Mouse (Mus musculus) hindbrain, embryonic 11.5 days (tissue): ENCODE results near the gene Sema5b. TPM values are rescaled to one million over a fixed set of nuclear protein-coding genes. Genes with fewer than 3 reads are reported as not detected.

Experiments
- ATAC-seq: fragments of 200-750 bp; cut with Nextera tagmentation; 2 replicates; pipeline ENCODE4 v1.8.0; 2017; ENCODE audit warnings: mild to moderate bottlenecking, moderate TSS enrichment, moderate library complexity; ENCODE audit not compliant: low FRiP score
- DNase-seq: peaks from one replicate; pipeline ENCODE4 v3.0.0-alpha.2; 2015; ENCODE audit warnings: low spot score
- H3K27ac ChIP-seq: fragments of 300-500 bp; sonication (generic); 2 replicates; pipeline ENCODE4 v1.5.1; 2014; ENCODE audit warnings: mild to moderate bottlenecking, low read depth, low read length
- H3K27me3 ChIP-seq: fragments of 300-500 bp; sonication (generic); 2 replicates; pipeline ENCODE4 v1.6.1; 2014; ENCODE audit warnings: mild to moderate bottlenecking, low read length, moderate library complexity, mixed read lengths; ENCODE audit not compliant: control insufficient read depth, insufficient read depth
- H3K36me3 ChIP-seq: fragments of 300-500 bp; sonication (generic); 2 replicates; pipeline ENCODE4 v1.6.1; 2014; ENCODE audit warnings: mild to moderate bottlenecking, low read length, moderate library complexity, mixed read lengths; ENCODE audit not compliant: control insufficient read depth, insufficient read depth
- H3K4me1 ChIP-seq: fragments of 300-500 bp; sonication (generic); replicated peaks from 2 replicates; pipeline ENCODE4 v1.6.1; 2014; ENCODE audit warnings: low read length, mixed read lengths; ENCODE audit not compliant: control insufficient read depth, insufficient read depth
- H3K4me2 ChIP-seq: fragments of 300-500 bp; sonication (generic); replicated peaks from 2 replicates; pipeline ENCODE4 v1.6.1; 2014; ENCODE audit warnings: mild to moderate bottlenecking, low read depth, low read length
- H3K4me3 ChIP-seq: fragments of 300-500 bp; sonication (generic); 2 replicates; pipeline ENCODE4 v1.5.1; 2014; ENCODE audit warnings: low read depth, low read length
- H3K9ac ChIP-seq: fragments of 300-500 bp; sonication (generic); 2 replicates; pipeline ENCODE4 v1.6.1; 2014; ENCODE audit warnings: low read depth, low read length
- H3K9me3 ChIP-seq: fragments of 300-500 bp; sonication (generic); 2 replicates; pipeline ENCODE4 v1.6.1; 2016; ENCODE audit warnings: low read length; ENCODE audit not compliant: control insufficient read depth
- WGBS: fragments of 180-500 bp; shearing (Covaris S2); extraction: QIAGEN DNeasy Blood & Tissue Kit; methylation state at CpG from one replicate; pipeline ENCODE4 v1.1.7; 2014; 5-methylcytosine and 5-hydroxymethylcytosine counted together
- polyA plus RNA-seq: library from polyadenylated mRNA; unstranded; fragments of >200 nt; fragmentation: Nextera tagmentation; extraction: Ambion mirVana; gene quantifications from 2 replicates; pipeline ENCODE4 v1.2.1, GENCODE M21; 2014

Sema5b gene
- polyA plus RNA-seq, result 27.3 and 30.1 TPM in 2 replicates

GRCm38 (mm10) chr16:35541117-35541641 lies at the start of gene Sema5b:
Sema5b (plus strand) TSS chr16:35541145.
- Histone ChIP-seq H3K9me3 (no peaks in the 10 kb centered on the region), H3K9ac (peak within 1 kb of the TSS; percentile 93), H3K4me2 (peak within 1 kb of the TSS; percentile 75), H3K27ac (peak within 1 kb of the TSS; percentile 88), H3K27me3 (peaks cover 3% of the 10 kb centered on the region; the same call in 1 of the 2 replicates), H3K36me3 (no peaks in the 10 kb centered on the region), H3K4me3 (peak within 1 kb of the TSS; percentile 87), H3K4me1 (no peaks in the 10 kb centered on the region; the same call in 1 of the 2 replicates)
- WGBS, result 0% methylated on average over 45 of the region's 54 CpGs
- ATAC-seq, result peak; percentile 89
- DNase-seq, result peak; percentile 89

DNA sequence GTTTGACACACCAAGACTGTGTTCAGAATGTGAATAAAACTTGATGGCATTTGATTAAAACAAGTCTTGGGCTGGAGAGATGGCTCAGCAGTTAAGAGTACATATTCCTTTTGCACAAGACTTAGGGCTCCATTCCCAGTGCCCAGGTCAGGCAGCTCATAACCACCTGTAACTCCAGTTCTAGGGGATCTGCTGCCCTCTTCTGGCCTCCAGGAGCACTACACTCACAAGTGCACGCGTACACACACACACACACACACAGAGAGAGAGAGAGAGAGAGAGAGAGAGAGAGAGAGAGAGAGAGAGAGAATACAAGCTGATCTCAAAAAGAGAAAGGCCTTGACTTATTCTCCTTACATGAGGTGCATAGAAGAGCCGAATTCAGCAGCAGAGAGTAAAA lies 40.6 kb upstream of the Sema5b start:
- Histone ChIP-seq H3K36me3 (no peaks in the 10 kb centered on the region), H3K27me3 (no peaks in the 10 kb centered on the region), H3K9ac (no peak overlapping the region), H3K9me3 (no peaks in the 10 kb centered on the region), H3K4me3 (no peak overlapping the region), H3K4me2 (no peak overlapping the region), H3K27ac (no peak overlapping the region), H3K4me1 (no peaks in the 10 kb centered on the region)
- 82% methylated on average over 3 of the region's 3 CpGs for WGBS
- ATAC-seq (no peak), DNase-seq (no peak)

- 56% methylated on average over 4 of the region's 4 CpGs for WGBS
- H3K9ac ChIP-seq, result no peak overlapping the region
- no peak for DNase-seq
- no peak overlapping the region for H3K27ac ChIP-seq
- H3K4me3 ChIP-seq, result no peak overlapping the region
- no peak overlapping the region for H3K4me2 ChIP-seq
- H3K36me3 ChIP-seq, result no peaks in the 10 kb centered on the region
- H3K9me3 ChIP-seq, result no peaks in the 10 kb centered on the region
- H3K4me1 ChIP-seq, result no peaks in the 10 kb centered on the region
- no peak for ATAC-seq
- H3K27me3 ChIP-seq, result no peaks in the 10 kb centered on the region
These were observed 39.7 kb upstream of the Sema5b start for GRCm38 (mm10) chr16:35501106-35501760.

GRCm38 (mm10) chr16:35502456-35502855 lies 38.5 kb upstream of the Sema5b start:
- no peak overlapping the region for H3K9ac ChIP-seq
- no peaks in the 10 kb centered on the region for H3K4me1 ChIP-seq
- DNase-seq (no peak), ATAC-seq (no peak)
- 88% methylated on average over 11 of the region's 11 CpGs for WGBS
- no peaks in the 10 kb centered on the region for H3K9me3 ChIP-seq
- no peak overlapping the region for H3K4me3 ChIP-seq
- H3K27me3 ChIP-seq, result no peaks in the 10 kb centered on the region
- H3K27ac ChIP-seq, result no peak overlapping the region
- H3K36me3 ChIP-seq, result no peaks in the 10 kb centered on the region
- no peak overlapping the region for H3K4me2 ChIP-seq

- H3K9ac ChIP-seq, result no peak overlapping the region
- no peaks in the 10 kb centered on the region for H3K36me3 ChIP-seq
- no peak overlapping the region for H3K4me2 ChIP-seq
- H3K27me3 ChIP-seq, result no peaks in the 10 kb centered on the region
- no peak overlapping the region for H3K27ac ChIP-seq
- WGBS, result 85% methylated on average over 8 of the region's 8 CpGs
- no peaks in the 10 kb centered on the region for H3K9me3 ChIP-seq
- ATAC-seq (no peak), DNase-seq (no peak)
- no peaks in the 10 kb centered on the region for H3K4me1 ChIP-seq
- H3K4me3 ChIP-seq, result no peak overlapping the region
These were observed 36.7 kb upstream of the Sema5b start for GRCm38 (mm10) chr16:35504266-35504665.

DNA sequence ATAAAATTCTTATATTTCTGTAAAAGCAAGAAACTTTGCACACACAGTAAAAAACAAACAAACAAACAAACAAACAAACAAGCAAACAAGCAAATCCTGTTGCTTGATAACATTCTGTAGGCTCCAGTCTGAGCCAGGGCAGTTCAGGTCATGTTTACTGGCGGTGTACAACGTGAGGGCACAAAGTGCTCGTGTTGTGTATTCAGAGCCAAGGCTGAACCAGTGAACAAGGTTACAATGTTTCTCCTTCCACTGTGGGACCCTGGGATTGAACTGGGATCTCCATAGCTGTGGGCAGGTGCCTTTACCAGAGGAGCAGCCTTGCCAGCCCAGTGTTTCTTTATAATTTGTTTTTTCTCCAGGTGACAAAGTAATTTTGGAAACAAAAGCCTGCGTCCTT lies 35.2 kb upstream of the Sema5b start:
- H3K36me3 ChIP-seq, result no peaks in the 10 kb centered on the region
- no peaks in the 10 kb centered on the region for H3K27me3 ChIP-seq
- ATAC-seq, result no peak
- no peaks in the 10 kb centered on the region for H3K4me1 ChIP-seq
- H3K27ac ChIP-seq, result no peak overlapping the region
- H3K4me3 ChIP-seq, result no peak overlapping the region
- no peak overlapping the region for H3K9ac ChIP-seq
- no peaks in the 10 kb centered on the region for H3K9me3 ChIP-seq
- 88% methylated on average over 4 of the region's 4 CpGs for WGBS
- DNase-seq, result no peak
- no peak overlapping the region for H3K4me2 ChIP-seq

DNA sequence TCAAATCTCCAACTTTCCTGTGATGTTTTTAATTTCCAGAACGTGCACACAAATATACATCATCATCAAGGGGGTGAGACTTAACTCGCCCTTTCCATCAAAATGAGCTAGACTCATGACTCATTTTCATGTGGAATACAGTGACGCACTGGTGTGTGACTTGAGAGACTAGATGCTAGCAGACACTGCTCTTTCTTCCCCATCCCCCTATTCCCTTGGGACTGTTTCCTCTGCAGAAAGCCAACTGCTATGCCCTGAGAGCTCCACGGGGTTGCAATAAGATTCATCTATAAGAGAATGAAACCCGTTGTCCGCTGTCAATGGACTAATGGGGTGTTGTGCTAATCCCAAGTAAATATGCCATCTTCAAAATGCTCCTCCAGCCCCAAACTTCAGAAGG lies 32.4 kb upstream of the Sema5b start:
- H3K9me3 ChIP-seq, result no peaks in the 10 kb centered on the region
- no peak for DNase-seq
- H3K9ac ChIP-seq, result no peak overlapping the region
- H3K4me3 ChIP-seq, result no peak overlapping the region
- no peaks in the 10 kb centered on the region for H3K36me3 ChIP-seq
- H3K4me1 ChIP-seq, result no peaks in the 10 kb centered on the region
- no peaks in the 10 kb centered on the region for H3K27me3 ChIP-seq
- no peak for ATAC-seq
- H3K4me2 ChIP-seq, result no peak overlapping the region
- WGBS, result 82% methylated on average over 6 of the region's 6 CpGs
- no peak overlapping the region for H3K27ac ChIP-seq

DNA sequence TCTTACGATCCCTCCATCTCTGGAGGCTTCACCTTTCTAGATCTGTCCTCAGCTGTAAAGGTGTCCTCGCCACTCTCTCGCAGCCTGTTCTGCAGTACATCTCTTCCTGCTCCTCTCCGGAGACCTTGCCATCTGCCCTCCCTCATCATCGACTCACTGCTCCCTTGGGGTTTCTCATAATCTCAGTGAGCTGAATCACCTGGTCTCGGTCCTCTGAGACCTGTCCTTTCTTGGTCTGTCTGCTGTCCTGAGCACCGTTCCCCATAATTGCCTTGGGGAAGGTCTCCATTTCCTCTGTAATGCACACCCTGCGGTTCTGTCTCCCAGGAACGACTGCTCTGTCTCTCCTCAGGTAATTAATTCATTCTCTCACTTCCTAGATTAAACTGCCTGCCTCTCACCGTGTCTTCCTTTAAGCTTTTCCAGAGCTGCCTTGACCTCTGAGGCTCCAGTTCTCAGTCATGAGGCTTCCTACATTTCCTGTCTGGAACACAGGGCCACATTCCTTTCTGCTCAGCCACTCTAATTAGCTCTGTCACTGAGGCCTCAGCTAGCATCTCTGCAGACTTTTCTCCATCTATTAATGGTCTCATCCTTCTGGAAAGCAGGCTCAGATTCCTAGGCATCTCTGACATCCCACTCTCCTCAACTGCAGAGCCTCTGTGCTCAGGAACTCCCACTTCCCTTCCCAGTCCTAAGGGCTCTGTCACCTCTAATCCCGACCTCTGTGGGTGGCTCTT lies 31.4 kb upstream of the Sema5b start:
- no peaks in the 10 kb centered on the region for H3K9me3 ChIP-seq
- ATAC-seq (no peak), DNase-seq (no peak)
- H3K4me3 ChIP-seq, result no peak overlapping the region
- H3K4me2 ChIP-seq, result no peak overlapping the region
- no peaks in the 10 kb centered on the region for H3K4me1 ChIP-seq
- no peaks in the 10 kb centered on the region for H3K36me3 ChIP-seq
- WGBS, result 53% methylated on average over 11 of the region's 11 CpGs
- H3K27ac ChIP-seq, result no peak overlapping the region
- H3K27me3 ChIP-seq, result no peaks in the 10 kb centered on the region
- no peak overlapping the region for H3K9ac ChIP-seq
